Mouse (Mus musculus) megakaryocyte, adult 5-6 weeks (primary cell): Measurements from ENCODE around the gene Pabpn1l. TPM values are rescaled to one million over a fixed set of nuclear protein-coding genes. Genes with fewer than 3 reads are reported as not detected.
"Not testable (repeated sequence)": the region's sequence is repeated elsewhere in the genome, so short reads cannot be mapped to it uniquely, and the experiment has no call there.

Source experiments
- ATAC-seq: 2 replicates; pipeline ENCODE4 v1.8.0; 2016; ENCODE audit warnings: mild to moderate bottlenecking, inconsistent platforms; ENCODE audit not compliant: poor library complexity, severe bottlenecking
- total RNA-seq, 2 experiments: library from RNA; stranded (forward) in 1 of 2; stranded (reverse) in 1 of 2; fragments of 153-499, 151-499 nt in 1 of 2; fragments of 221-1000, 200-1000 nt in 1 of 2; gene quantifications; 2 replicates each; pipeline versions ENCODE4 v1.2.3 to v1.2.4; 2015 to 2017

Pabpn1l gene
- total RNA-seq, 2 experiments from 2014 or later, result not detected

DNA sequence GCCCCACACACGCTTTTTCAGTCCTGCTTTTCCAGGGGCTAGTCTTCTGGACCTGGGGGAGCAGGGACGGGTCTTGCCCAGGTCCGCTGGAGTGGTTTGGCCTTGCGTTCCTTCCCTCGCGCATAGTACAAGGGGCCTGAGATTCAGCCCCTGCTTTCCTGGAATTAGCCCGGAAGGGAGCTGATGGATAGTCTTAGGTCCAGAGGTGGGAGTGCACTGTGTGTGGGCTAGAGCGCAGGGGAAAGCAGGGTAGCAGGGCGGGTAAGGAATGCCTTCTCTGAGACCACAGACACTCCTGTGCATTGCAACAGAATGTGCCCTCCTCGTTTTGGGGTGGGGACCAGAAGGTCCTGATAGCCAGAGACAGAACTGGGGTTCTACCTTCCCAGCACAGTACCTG is 45.4 kb downstream of the Pabpn1l start:
- no peak for ATAC-seq

DNA sequence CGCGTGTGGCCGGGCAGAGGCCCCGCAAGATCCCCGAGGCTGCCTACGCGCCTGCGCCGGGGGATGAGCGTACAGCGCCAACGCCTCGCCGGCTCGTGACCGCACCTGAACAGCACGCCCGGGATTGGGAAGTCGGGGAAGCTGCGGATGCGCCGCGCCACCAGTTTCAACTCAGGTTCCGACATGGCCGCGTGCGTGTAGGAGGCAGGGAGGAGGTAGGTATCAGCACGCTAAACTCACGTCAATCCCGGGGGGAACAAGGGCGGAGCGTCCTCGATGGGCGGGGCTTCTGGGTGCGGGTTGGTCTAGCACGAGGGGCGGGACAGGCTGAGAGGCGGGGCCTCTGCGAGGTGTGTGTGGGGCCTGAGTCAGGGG is 45.9 kb downstream of the Pabpn1l start, which contains the start of gene Aprt:
TSS of gene Aprt (minus strand) at position 262 of the 375 bp plus-strand sequence.
- peak; percentile 90 for ATAC-seq

DNA sequence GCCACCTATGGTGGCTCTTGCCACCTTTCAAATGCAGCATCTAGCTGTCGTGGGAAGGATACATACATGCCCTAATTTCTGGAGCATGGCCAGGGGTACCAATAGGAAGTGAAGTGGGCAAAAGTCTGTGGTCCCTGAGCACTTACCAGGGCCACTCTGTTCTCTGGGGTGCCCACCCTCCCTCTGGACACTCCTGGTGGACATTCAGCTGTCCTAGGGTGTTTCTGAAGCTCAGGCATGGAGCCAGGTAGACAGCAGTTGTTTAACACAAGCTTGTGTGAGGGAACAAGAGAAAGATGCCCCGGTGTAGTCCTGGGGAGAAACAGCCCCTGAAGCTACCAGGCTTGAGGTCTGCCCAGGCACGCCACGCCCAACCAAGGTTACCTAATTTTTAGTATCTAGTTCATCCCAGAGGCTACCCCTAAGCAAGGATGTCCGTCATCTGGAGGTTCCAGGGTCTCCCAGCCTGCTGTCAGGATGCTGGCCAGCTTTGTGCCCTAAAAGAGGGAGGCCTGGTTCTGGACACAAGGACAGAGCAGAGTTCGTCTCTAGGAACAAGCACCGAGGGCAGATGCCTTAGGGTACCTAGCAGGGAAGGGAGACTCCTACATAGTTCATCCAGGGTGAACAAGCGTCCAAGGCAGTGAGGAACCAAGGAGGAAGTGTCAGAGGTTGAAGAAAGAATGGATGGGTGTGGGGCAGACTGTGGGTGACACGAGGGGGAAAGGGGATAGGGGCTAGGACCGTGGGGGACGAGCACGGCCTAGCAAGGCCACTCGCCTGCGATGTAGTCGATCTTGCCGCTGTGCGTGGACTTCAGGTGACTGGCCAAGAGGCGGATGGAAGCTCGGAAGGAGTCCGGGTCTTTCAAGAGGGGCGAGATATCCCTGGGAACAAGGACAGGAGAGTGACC is 46.5 kb downstream of the Pabpn1l start:
- peak; percentile 30 for ATAC-seq

- ATAC-seq, result peak; percentile 2; the same call in 1 of the 2 replicates
Observed at GRCm38 (mm10) chr8:122575286-122575685, 47.3 kb downstream of the Pabpn1l start.

GRCm38 (mm10) chr8:122574667-122575251 is 47.8 kb downstream of the Pabpn1l start:
- ATAC-seq, result no peak

GRCm38 (mm10) chr8:122574264-122574663 is 48.3 kb downstream of the Pabpn1l start:
- no peak for ATAC-seq

- no peak for ATAC-seq
Observed at GRCm38 (mm10) chr8:122573577-122573976, 49.0 kb downstream of the Pabpn1l start.

DNA sequence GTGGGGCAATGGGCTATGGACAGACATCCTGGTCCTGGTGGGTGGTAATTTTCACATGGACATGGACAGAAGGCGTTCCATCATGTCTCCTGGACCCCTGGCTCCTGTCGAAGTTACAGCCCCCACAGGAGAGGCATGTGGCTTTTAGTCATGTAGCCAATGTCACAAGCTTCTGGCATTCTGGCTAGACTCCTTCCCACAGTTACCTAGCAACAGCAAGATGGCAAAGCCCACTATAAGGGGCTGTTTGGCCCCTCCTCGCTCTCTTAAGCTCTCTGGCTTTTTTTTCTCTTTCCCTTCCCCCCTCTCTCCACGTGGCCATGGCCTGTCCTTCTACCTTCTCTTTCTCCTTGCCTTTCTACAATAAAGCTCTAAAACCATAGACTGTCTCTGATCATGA is 49.4 kb downstream of the Pabpn1l start:
- ATAC-seq, result not testable (repeated sequence)

GRCm38 (mm10) chr8:122572751-122573150 is 49.8 kb downstream of the Pabpn1l start:
- ATAC-seq, result no peak

DNA sequence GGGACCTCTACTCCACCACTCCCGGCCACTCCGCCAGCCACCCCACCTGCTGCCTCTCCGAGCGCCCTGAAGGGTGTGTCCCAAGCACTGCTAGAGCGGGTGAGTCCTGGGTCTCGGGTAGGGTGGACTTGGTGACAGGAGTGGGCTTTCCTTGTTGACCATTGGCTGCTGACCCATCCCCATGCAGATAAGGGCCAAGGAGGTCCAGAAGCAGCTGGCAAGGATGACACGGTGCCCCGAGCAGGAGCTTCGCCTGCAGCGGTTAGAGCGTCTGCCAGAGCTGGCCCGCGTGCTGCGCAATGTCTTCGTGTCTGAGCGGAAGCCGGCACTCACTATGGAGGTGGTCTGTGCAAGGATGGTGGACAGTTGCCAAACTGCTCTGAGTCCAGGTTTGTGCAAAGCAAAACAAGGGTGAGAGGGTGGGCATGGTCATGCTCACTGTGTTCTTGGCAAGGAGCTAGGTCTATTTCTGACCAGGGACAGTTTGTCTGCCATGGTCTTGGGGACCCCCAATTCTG is 50.7 kb downstream of the Pabpn1l start:
- ATAC-seq, result no peak

DNA sequence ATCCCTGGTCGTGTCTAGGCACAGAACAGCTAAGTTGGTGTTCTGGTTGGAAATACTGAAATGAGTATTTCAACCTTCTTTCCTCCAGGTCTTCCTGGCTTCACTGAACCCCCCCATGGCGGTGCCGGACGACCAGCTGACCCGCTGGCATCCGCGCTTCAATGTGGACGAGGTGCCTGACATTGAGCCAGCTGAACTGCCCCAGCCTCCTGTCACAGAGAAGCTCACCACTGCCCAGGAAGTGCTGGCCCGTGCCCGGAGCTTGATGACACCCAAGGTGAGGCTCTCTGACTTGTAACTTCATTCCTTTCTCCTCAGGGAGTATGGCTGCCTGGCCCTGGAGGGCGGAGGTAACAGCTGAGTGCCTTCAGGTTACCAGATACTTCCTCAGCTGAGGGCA is 51.4 kb downstream of the Pabpn1l start:
- no peak for ATAC-seq

DNA sequence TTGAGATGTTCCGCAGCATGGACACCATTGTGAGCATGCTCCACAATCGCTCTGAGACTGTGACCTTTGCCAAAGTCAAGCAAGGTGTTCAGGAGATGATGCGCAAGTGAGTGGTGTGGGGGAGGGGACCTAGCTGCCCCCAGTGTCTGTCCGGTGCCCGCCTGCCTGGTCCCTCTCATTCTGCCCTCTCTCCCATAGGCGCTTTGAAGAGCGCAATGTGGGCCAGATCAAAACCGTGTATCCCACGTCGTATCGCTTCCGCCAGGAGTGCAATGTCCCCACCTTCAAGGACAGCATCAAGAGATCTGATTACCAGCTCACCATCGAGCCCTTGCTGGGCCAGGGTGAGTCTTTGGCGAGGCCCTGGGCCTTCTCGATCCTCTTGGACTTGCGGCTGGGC is 52.5 kb downstream of the Pabpn1l start:
- ATAC-seq, result no peak

Other genes with a start within 250 kb of the Pabpn1l start
- gene Zc3h18, start 246.1 kb downstream of the Pabpn1l start, total RNA-seq (2015), result 19.6 and 22.0 TPM in 2 replicates
- gene Zc3h18, start 246.1 kb downstream of the Pabpn1l start, total RNA-seq (2017), result 50.2 and 63.1 TPM in 2 replicates
- gene Il17c, start 200.7 kb downstream of the Pabpn1l start, total RNA-seq (2015), result not detected in 2 replicates
- not detected in 2 replicates for gene Il17c, start 200.7 kb downstream of the Pabpn1l start, total RNA-seq (2017)
- 547 and 634 TPM in 2 replicates for gene Cyba, start 189.8 kb downstream of the Pabpn1l start, total RNA-seq (2015)
- 285 and 337 TPM in 2 replicates for gene Cyba, start 189.8 kb downstream of the Pabpn1l start, total RNA-seq (2017)
- 9.8 and 10.3 TPM in 2 replicates for gene Mvd, start 179.3 kb downstream of the Pabpn1l start, total RNA-seq (2015)
- gene Mvd, start 179.3 kb downstream of the Pabpn1l start, total RNA-seq (2017), result 15.2 and 15.6 TPM in 2 replicates
- gene Snai3, start 162.0 kb downstream of the Pabpn1l start, total RNA-seq (2015), result 0.09 and 0.25 TPM in 2 replicates
- gene Snai3, start 162.0 kb downstream of the Pabpn1l start, total RNA-seq (2017), result not detected in 2 replicates
- 42.0 and 48.6 TPM in 2 replicates for gene Rnf166, start 146.7 kb downstream of the Pabpn1l start, total RNA-seq (2015)
- gene Rnf166, start 146.7 kb downstream of the Pabpn1l start, total RNA-seq (2017), result 50.8 and 59.5 TPM in 2 replicates
- gene Ctu2, start 146.6 kb downstream of the Pabpn1l start, total RNA-seq (2015), result 13.5 and 16.2 TPM in 2 replicates
- 4.7 and 7.7 TPM in 2 replicates for gene Ctu2, start 146.6 kb downstream of the Pabpn1l start, total RNA-seq (2017)
- 27.4 and 34.6 TPM in 2 replicates for gene Piezo1, start 71.4 kb downstream of the Pabpn1l start, total RNA-seq (2015)
- 30.0 and 35.9 TPM in 2 replicates for gene Piezo1, start 71.4 kb downstream of the Pabpn1l start, total RNA-seq (2017)
- gene Cdt1, start 54.7 kb downstream of the Pabpn1l start, total RNA-seq (2015), result 41.7 and 41.9 TPM in 2 replicates
- 28.4 and 34.1 TPM in 2 replicates for gene Cdt1, start 54.7 kb downstream of the Pabpn1l start, total RNA-seq (2017)
- 272 and 308 TPM in 2 replicates for gene Aprt, start 45.8 kb downstream of the Pabpn1l start, total RNA-seq (2015)
- gene Aprt, start 45.8 kb downstream of the Pabpn1l start, total RNA-seq (2017), result 132 and 149 TPM in 2 replicates
- 52.6 and 53.0 TPM in 2 replicates for gene Galns, start 11.3 kb downstream of the Pabpn1l start, total RNA-seq (2015)
- gene Galns, start 11.3 kb downstream of the Pabpn1l start, total RNA-seq (2017), result 57.5 and 63.1 TPM in 2 replicates
- gene Trappc2l, start 11.1 kb downstream of the Pabpn1l start, total RNA-seq (2015), result 85.8 and 88.2 TPM in 2 replicates
- 33.0 and 37.6 TPM in 2 replicates for gene Trappc2l, start 11.1 kb downstream of the Pabpn1l start, total RNA-seq (2017)
- gene Cbfa2t3, start 76.4 kb upstream of the Pabpn1l start, total RNA-seq (2015), result 29.5 and 30.0 TPM in 2 replicates
- gene Cbfa2t3, start 76.4 kb upstream of the Pabpn1l start, total RNA-seq (2017), result 25.1 and 26.5 TPM in 2 replicates
- gene Acsf3, start 152.7 kb upstream of the Pabpn1l start, total RNA-seq (2015), result 4.3 and 5.0 TPM in 2 replicates
- gene Acsf3, start 152.7 kb upstream of the Pabpn1l start, total RNA-seq (2017), result 3.9 and 5.9 TPM in 2 replicates
- not detected in 2 replicates for gene Cdh15, start 225.2 kb upstream of the Pabpn1l start, total RNA-seq (2015)
- gene Cdh15, start 225.2 kb upstream of the Pabpn1l start, total RNA-seq (2017), result not detected in 2 replicates